Mouse (Mus musculus): ENCODE measurements around the gene Arhgef1. TPM values are rescaled to one million over a fixed set of nuclear protein-coding genes. Genes with fewer than 3 reads are reported as not detected.
A peak's percentile ranks its signal among the peaks of the same experiment; 100 is the strongest.

The Arhgef1 gene
- total and polyA plus RNA-seq, 2 experiments from 2014 or later: 28.2 to 37.0 TPM

DNA sequence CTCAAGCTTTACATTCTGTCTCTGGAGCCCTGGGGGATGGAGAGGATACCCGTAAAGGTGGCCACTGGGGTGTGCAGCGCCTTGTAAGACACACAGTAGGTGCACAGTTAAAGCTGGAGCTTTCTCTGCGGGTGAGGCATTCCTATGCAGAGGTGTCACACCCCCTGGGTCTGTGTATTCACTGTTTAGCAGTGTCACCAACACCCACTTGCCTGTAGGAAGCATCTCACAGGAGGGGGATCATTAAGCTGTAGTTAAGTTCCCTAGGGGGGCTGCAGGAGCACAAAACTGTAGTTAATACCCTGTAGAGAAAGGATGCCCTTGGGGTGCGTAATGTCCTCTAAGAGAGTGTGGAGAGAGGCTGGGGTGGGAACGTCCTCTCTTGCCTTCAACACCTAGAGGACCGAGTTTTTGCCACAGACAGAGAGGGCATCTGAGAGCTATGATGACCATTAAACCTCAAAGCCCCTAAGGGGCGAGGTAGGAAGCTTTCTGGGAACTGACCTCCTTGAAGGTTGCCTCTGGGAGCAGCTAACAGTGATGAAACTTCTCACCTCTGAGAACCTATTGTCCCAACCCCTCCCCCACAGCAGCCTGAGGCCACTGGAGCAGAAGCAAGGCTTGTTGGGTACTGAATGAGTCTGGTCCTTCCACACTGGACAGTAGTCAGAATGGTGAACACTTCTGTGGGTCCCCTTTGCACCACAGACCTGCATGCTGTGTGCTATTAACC lies 44.8 kb downstream of the Arhgef1 start:
- ATAC-seq (ENCODE audit: insufficient read depth, low read depth) (no peak), DNase-seq (ENCODE audit: low spot score) (no peak)
- Histone ChIP-seq H3K4me3 (ENCODE audit: low read depth, low read length) (no peak overlapping the region), H3K4me1 (ENCODE audit: control insufficient read depth, insufficient read depth) (no peaks in the 10 kb centered on the region), H3K9me3 (replicated peaks; ENCODE audit: control insufficient read depth, low read length) (no peaks in the 10 kb centered on the region), H3K36me3 (replicated peaks; ENCODE audit: control insufficient read depth, insufficient read depth, low read length) (no peaks in the 10 kb centered on the region), H3K9ac (replicated peaks; ENCODE audit: low read depth, low read length) (no peak overlapping the region), H3K4me2 (ENCODE audit: low read depth, low read length) (no peak overlapping the region), H3K27ac (ENCODE audit: low read depth) (no peak overlapping the region), H3K27me3 (ENCODE audit: control insufficient read depth, insufficient read depth, low read length) (peaks cover 100% of the 10 kb centered on the region)
- no peak for TF ChIP-seq EP300 (IDR thresholded peaks at IDR 0.05; ENCODE audit: low read depth)
- no peak for TF ChIP-seq CTCF (IDR thresholded peaks at IDR 0.05; ENCODE audit: low read depth)
- WGBS: 3% methylated on average over 7 of the region's 7 CpGs

DNA sequence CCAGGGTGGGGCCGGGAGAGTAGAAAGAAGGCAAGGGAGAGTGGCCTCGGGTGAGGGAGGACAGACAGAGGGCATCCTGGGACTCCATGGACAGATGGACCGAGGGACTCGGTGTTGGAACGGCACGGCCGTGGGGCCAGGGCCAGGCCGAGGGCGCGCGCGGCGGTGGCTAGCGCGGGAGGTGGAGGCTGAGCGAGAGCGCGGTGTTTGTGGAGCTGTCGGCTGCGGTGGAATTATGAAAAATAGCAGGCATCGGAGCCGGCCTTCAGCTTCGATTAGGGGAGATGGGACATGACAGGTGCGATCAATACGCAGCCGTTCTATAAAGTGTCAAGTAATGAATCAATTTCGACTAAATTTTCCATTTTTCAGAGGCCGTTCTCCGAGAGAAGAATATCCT lies 46.1 kb downstream of the Arhgef1 start:
- Histone ChIP-seq H3K36me3 (replicated peaks; ENCODE audit: control insufficient read depth, insufficient read depth, low read length) (no peaks in the 10 kb centered on the region), H3K9me3 (replicated peaks; ENCODE audit: control insufficient read depth, low read length) (no peaks in the 10 kb centered on the region), H3K4me1 (ENCODE audit: control insufficient read depth, insufficient read depth) (no peaks in the 10 kb centered on the region), H3K27me3 (ENCODE audit: control insufficient read depth, insufficient read depth, low read length) (peaks cover 100% of the 10 kb centered on the region), H3K4me2 (ENCODE audit: low read depth, low read length) (no peak overlapping the region), H3K4me3 (ENCODE audit: low read depth, low read length) (no peak overlapping the region), H3K9ac (replicated peaks; ENCODE audit: low read depth, low read length) (no peak overlapping the region), H3K27ac (ENCODE audit: low read depth) (no peak overlapping the region)
- ATAC-seq (ENCODE audit: insufficient read depth, low read depth): no peak
- DNase-seq (ENCODE audit: low spot score): no peak
- 3% methylated on average over 29 of the region's 29 CpGs for WGBS
- TF ChIP-seq EP300 (IDR thresholded peaks at IDR 0.05; ENCODE audit: low read depth) (no peak), CTCF (IDR thresholded peaks at IDR 0.05; ENCODE audit: low read depth) (no peak)

DNA sequence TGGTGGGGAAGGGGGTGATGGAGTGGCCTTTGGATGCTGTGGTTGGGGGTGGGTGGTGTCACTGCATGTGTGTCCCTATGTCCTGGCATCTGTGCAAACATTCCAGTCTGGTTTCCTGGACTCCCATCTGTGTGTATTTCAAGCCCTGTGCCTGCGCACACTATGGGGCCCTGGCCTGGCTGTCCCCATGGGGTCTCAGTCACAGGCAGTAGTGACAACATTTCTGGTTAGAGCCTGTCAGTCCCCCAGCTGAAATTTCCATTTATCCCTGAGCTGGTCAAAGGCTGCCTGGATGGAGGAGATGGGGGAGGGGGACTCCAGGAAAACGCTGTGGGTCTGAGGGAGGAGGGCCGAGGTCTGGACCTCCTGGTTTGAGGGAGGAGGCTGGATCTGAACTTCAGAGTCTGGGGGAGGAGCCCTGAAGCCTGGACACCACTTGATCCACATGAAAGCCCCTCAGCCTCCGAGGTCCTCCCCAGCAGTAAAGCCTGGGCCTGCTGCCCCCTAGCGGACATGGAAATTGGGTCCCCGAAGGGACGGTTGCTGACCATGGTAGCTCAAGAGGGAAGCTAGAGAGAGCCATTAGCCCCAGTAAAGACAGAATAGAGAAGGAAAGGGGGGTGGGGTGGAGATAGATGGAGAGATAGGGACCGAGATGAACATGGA lies 47.4 kb downstream of the Arhgef1 start:
- H3K4me2 ChIP-seq (ENCODE audit: low read depth, low read length): no peak overlapping the region
- DNase-seq (ENCODE audit: low spot score) (peak; percentile 45), ATAC-seq (ENCODE audit: insufficient read depth, low read depth) (peak; percentile 22; the same call in 1 of the 2 replicates)
- TF ChIP-seq CTCF (IDR thresholded peaks at IDR 0.05; ENCODE audit: low read depth): peak; percentile 75
- no peak for TF ChIP-seq EP300 (IDR thresholded peaks at IDR 0.05; ENCODE audit: low read depth)
- no peaks in the 10 kb centered on the region for H3K9me3 ChIP-seq (replicated peaks; ENCODE audit: control insufficient read depth, low read length)
- no peak overlapping the region for H3K4me3 ChIP-seq (ENCODE audit: low read depth, low read length)
- H3K9ac ChIP-seq (replicated peaks; ENCODE audit: low read depth, low read length): no peak overlapping the region
- WGBS: under 1% methylated on average over 8 of the region's 8 CpGs
- peaks cover 100% of the 10 kb centered on the region for H3K27me3 ChIP-seq (ENCODE audit: control insufficient read depth, insufficient read depth, low read length)
- H3K36me3 ChIP-seq (replicated peaks; ENCODE audit: control insufficient read depth, insufficient read depth, low read length): no peaks in the 10 kb centered on the region
- H3K4me1 ChIP-seq (ENCODE audit: control insufficient read depth, insufficient read depth): no peaks in the 10 kb centered on the region
- no peak overlapping the region for H3K27ac ChIP-seq (ENCODE audit: low read depth)

DNA sequence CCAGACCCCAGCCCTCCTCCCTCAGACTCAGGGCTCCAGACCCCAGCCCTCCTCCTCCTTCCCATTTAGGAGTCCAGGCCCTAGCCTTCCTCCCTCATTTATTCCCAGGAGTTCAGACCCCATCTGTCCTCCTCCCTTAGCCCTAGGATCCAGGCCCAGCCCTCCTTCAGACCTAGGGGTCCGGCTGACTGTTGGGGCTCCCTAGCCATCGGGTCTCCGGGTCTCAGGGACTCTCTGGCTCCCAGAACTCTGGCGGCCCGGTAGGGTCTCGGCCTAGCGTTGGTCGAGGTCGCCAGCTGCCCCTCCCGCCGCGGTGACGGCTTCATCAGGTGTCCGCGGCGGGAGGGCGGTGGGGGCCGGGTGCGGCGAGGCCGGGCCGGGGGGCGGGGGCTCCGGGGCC lies 51.3 kb downstream of the Arhgef1 start:
- 0 out of 2 replicates have a peak, but pooled peaks cover 4% of the 10 kb centered on the region for H3K9me3 ChIP-seq (replicated peaks; ENCODE audit: control insufficient read depth, low read length)
- H3K4me1 ChIP-seq (ENCODE audit: control insufficient read depth, insufficient read depth): no peaks in the 10 kb centered on the region
- 2% methylated on average over 24 of the region's 24 CpGs for WGBS
- DNase-seq (ENCODE audit: low spot score) (no peak), ATAC-seq (ENCODE audit: insufficient read depth, low read depth) (no peak)
- H3K36me3 ChIP-seq (replicated peaks; ENCODE audit: control insufficient read depth, insufficient read depth, low read length): no peaks in the 10 kb centered on the region
- H3K4me3 ChIP-seq (ENCODE audit: low read depth, low read length): peak overlapping the region; percentile 46
- peaks cover 85% of the 10 kb centered on the region for H3K27me3 ChIP-seq (ENCODE audit: control insufficient read depth, insufficient read depth, low read length)
- no peak overlapping the region for H3K9ac ChIP-seq (replicated peaks; ENCODE audit: low read depth, low read length)
- no peak for TF ChIP-seq CTCF (IDR thresholded peaks at IDR 0.05; ENCODE audit: low read depth)
- TF ChIP-seq EP300 (IDR thresholded peaks at IDR 0.05; ENCODE audit: low read depth): no peak
- H3K4me2 ChIP-seq (ENCODE audit: low read depth, low read length): peak overlapping the region; percentile 62
- H3K27ac ChIP-seq (ENCODE audit: low read depth): no peak overlapping the region

DNA sequence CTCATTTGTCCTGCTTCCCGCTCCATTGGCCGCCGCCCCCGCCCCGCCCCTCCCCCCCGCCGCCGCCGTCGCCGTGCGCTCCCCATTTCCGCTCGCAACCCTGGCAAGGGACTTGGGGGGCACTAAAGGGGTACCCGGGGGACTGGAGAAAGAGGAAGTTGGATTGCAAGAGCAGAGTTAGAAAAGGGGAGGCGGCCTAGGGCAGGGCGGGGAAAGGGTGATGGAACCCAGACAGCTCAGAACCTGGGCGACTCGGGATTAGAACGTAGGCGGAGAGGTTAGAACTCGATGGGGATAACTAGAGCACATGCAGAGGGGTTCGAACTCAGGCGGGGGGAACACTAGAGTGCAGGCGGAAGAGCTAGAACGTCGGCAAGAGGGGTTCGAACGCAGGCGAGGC lies 51.7 kb downstream of the Arhgef1 start:
- no peak for ATAC-seq (ENCODE audit: insufficient read depth, low read depth)
- WGBS: 2% methylated on average over 26 of the region's 30 CpGs
- Histone ChIP-seq H3K27me3 (ENCODE audit: control insufficient read depth, insufficient read depth, low read length) (peaks cover 80% of the 10 kb centered on the region), H3K4me2 (ENCODE audit: low read depth, low read length) (peak overlapping the region; percentile 62), H3K36me3 (replicated peaks; ENCODE audit: control insufficient read depth, insufficient read depth, low read length) (no peaks in the 10 kb centered on the region), H3K9ac (replicated peaks; ENCODE audit: low read depth, low read length) (no peak overlapping the region), H3K9me3 (replicated peaks; ENCODE audit: control insufficient read depth, low read length) (0 out of 2 replicates have a peak, but pooled peaks cover 4% of the 10 kb centered on the region), H3K27ac (ENCODE audit: low read depth) (no peak overlapping the region), H3K4me3 (ENCODE audit: low read depth, low read length) (peak overlapping the region; percentile 46), H3K4me1 (ENCODE audit: control insufficient read depth, insufficient read depth) (no peaks in the 10 kb centered on the region)
- TF ChIP-seq CTCF (IDR thresholded peaks at IDR 0.05; ENCODE audit: low read depth) (no peak), EP300 (IDR thresholded peaks at IDR 0.05; ENCODE audit: low read depth) (no peak)
- DNase-seq (ENCODE audit: low spot score): no peak

All from heart, postnatal 0 days (tissue).